Mouse (Mus musculus) myocyte (in vitro differentiated cells): ENCODE measurements around the gene Clrn3.

Experiments used
- CEBPB ChIP-seq: IDR thresholded peaks from 2 replicates; pipeline ENCODE4 v1.6.1; 2011; ENCODE audit warnings: mild to moderate bottlenecking, moderate library complexity; ENCODE audit not compliant: poor library complexity, insufficient read depth, severe bottlenecking
- E2F4 ChIP-seq: IDR thresholded peaks from one replicate; pipeline ENCODE4 v1.6.1; 2011; ENCODE audit warnings: mild to moderate bottlenecking, control low read depth, moderate library complexity; ENCODE audit not compliant: insufficient read depth
- MAX ChIP-seq: IDR thresholded peaks from one replicate; pipeline ENCODE4 v1.6.1; 2011; ENCODE audit warnings: low read depth, mild to moderate bottlenecking, control low read depth
- POLR2A ChIP-seq: IDR thresholded peaks from one replicate; pipeline ENCODE4 v1.6.1; 2011; ENCODE audit warnings: low read depth, mild to moderate bottlenecking, control low read depth, moderate library complexity; ENCODE audit not compliant: insufficient read length
- REST ChIP-seq: IDR thresholded peaks from one replicate; pipeline ENCODE4 v1.6.1; 2011; ENCODE audit warnings: mild to moderate bottlenecking, control low read depth, moderate library complexity; ENCODE audit not compliant: insufficient read depth, insufficient read length

GRCm38 (mm10) chr7:135571951-135572559 lies 43.6 kb upstream of the Clrn3 start:
- TF ChIP-seq POLR2A: no peak
- no peak for TF ChIP-seq MAX
- no peak for TF ChIP-seq E2F4
- TF ChIP-seq REST: no peak
- no peak for TF ChIP-seq CEBPB
